Mouse (Mus musculus): ENCODE results near the gene Nrm. TPM values are rescaled to one million over a fixed set of nuclear protein-coding genes. Genes with fewer than 3 reads are reported as not detected.

Nrm gene
- polyA plus RNA-seq, 1 experiment, result 27.0 TPM

GRCm38 (mm10) chr17:35896781-35897643, 35.9 kb downstream of the Nrm start, which contains the start of gene 2310061I04Rik:
TSS of gene 2310061I04Rik (minus strand) at chr17:35897431.
- no peak for DNase-seq (ENCODE audit: low read depth, low spot score)
- WGBS, result under 1% methylated on average over 85 of the region's 86 CpGs

GRCm38 (mm10) chr17:35897644-35898573, 36.8 kb downstream of the Nrm start:
- WGBS, result 33% methylated on average over 23 of the region's 23 CpGs
- no peak for DNase-seq (ENCODE audit: low read depth, low spot score)

- WGBS, result 86% methylated on average over 3 of the region's 3 CpGs
- DNase-seq (ENCODE audit: low read depth, low spot score), result no peak
Measured at GRCm38 (mm10) chr17:35900636-35901035, 39.5 kb downstream of the Nrm start.

DNA sequence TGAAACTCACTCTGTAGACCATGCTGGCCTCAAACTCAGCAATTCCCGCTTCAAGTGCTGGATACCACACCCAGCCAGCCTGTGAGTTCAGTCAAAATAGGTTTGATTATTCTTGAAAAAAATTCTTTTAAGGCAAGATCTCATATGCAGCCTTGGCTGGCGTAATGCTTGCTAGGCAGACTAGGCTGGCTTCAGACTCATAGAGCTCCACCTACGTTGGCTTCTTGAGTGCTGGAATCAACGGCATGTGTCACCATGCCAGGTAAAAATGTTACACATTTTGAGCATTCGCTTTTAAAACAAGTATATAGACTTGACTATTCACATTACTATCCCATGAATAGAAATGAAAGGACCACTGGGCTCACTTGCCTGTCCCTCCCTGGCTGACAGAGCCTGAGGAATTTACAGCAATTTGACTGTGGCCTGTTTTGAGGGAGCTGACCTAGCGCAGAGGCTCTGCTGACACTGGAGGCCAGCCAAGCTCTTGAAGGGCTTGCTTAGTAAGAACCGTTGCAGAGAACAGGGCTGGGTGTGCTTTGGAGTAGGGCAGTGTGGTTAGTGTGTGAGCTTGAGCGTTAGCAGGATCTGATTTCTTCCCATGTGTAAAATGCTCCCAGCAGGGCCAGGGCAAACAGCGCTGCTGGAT, 42.3 kb downstream of the Nrm start:
- 80% methylated on average over 9 of the region's 9 CpGs for WGBS
- DNase-seq (ENCODE audit: low read depth, low spot score), result no peak

- DNase-seq (ENCODE audit: low read depth, low spot score), result no peak
- WGBS, result 88% methylated on average over 4 of the region's 4 CpGs
Measured at GRCm38 (mm10) chr17:35903992-35904355, 42.9 kb downstream of the Nrm start.

DNA sequence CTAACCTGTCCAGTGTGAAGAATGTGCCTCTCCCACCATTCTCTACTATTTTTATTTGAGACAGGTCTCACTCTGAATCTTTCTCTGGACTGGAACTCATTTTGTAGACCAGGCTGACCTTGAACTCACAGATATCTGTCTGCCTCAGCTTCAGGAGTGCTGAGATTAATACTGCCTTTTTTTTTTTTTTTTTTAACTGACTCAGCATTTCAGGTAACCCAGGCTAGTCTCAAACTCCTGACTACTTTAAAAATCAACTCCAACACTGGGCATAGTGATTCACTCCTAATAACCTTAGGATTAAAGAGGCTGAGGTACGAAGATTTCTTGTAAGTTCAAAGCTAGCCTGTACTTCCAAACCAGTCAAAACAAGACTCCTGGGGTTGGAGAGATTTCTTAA, 44.5 kb downstream of the Nrm start:
- no peak for DNase-seq (ENCODE audit: low read depth, low spot score)
- WGBS, result 98% methylated on average over 1 of the region's 1 CpGs

DNA sequence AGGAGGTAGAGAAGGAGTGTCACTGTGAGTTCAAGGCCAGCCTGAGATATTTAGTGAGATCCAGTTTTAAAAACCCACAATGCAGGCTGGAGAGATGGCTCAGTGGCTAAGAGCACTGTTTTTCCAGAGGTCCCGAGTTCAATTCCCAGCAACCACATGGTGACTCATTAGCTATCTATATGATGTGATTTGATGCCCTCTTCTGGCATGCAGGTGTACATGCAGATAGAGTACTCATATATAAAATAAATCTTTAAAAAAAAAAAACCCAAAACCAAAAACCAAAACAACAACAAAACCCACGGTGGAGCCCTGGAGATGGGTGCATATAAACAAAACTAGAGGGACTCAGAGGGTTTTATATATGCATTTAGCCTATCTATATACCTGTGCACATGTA, 46.5 kb downstream of the Nrm start:
- 54% methylated on average over 2 of the region's 2 CpGs for WGBS
- DNase-seq (ENCODE audit: low read depth, low spot score), result no peak

DNA sequence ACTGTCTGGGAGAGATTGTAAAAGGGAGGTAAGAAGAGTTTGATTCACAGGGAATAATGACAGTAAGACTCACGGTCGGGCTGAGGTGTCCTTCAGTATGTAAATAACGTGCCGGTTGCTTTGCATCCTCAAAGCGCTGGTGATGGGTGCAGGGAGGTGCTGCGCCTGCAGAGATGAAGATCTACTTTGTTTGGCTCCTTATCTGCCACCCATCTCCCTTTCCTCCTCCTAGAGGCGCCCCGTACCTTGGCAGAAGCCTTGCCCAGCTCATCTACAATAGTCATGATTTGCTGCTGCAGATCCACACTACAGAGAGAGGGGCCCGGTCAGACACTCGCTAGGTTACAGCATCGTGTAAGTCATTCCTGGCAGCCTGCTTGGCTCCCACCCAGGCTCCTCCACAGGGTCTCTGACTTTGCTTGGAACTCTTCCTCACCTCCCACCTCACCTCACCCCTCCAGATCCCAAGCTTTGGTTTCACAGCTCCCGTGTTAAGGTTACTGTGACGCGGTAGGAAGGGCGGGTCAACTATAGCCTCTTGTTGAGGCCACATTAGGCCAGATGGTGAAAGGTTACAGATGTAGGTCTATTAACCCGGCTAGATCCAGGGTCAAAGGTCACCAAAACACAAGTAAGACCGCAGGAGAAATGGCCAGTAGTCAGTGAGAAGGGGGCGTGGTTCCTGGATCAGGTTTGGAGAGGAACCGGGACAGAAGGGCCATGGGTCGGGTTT, 48.2 kb downstream of the Nrm start:
- 11% methylated on average over 20 of the region's 20 CpGs for WGBS
- peak; percentile 50 for DNase-seq (ENCODE audit: low read depth, low spot score)

DNA sequence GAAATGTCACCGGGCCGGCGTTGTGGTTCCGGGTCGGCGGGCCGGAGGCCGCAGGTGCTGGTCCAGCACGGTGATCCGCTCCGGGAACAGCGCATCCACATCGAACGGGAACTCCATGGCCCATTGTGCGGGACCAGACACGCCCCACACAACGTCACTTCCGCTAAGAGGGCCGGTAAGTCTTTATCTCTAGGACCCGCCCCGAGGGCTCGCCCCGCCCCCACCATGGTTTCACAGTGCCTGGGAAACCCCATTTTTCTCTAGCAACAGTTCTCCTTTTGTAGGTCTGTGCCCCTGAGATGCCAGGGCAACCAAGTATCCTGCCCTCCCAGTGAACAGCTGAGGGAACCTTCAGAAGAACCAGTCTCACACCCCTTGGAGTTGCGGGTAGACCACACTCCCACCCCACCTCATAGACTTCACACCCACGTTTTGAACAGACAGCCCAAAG, 48.8 kb downstream of the Nrm start, which contains the start of gene Atat1:
Gene Atat1, minus strand, starts transcription at position 157 of the 451 bp plus-strand sequence.
- 2% methylated on average over 25 of the region's 25 CpGs for WGBS
- peak; percentile 95 for DNase-seq (ENCODE audit: low read depth, low spot score)

GRCm38 (mm10) chr17:35914975-35915374, 53.9 kb downstream of the Nrm start:
- no peak for DNase-seq (ENCODE audit: low read depth, low spot score)
- WGBS, result 74% methylated on average over 6 of the region's 6 CpGs

Other genes starting within 250 kb of the Nrm start
- not detected in 2 replicates for gene Gm9573, start 234.7 kb upstream of the Nrm start, polyA plus RNA-seq (2012; rRNA removed)
- gene Mucl3, start 217.6 kb upstream of the Nrm start, polyA plus RNA-seq (2012; rRNA removed), result 0.26 TPM in 1 of 2 replicates, not detected in the other
- 20.3 and 25.1 TPM in 2 replicates for gene Vars2, start 193.7 kb upstream of the Nrm start, polyA plus RNA-seq (2012; rRNA removed)
- 30.3 and 31.1 TPM in 2 replicates for gene Gtf2h4, start 187.6 kb upstream of the Nrm start, polyA plus RNA-seq (2012; rRNA removed)
- 39.0 and 48.9 TPM in 2 replicates for gene Ddr1, start 156.7 kb upstream of the Nrm start, polyA plus RNA-seq (2012; rRNA removed)
- 11.4 and 11.6 TPM in 2 replicates for gene Ier3, start 39.6 kb upstream of the Nrm start, polyA plus RNA-seq (2012; rRNA removed)
- gene Flot1, start 38.1 kb upstream of the Nrm start, polyA plus RNA-seq (2012; rRNA removed), result 43.1 and 54.2 TPM in 2 replicates
- gene Tubb5, start 23.0 kb upstream of the Nrm start, polyA plus RNA-seq (2012; rRNA removed), result 271 and 306 TPM in 2 replicates
- gene Mdc1, start 19.8 kb upstream of the Nrm start, polyA plus RNA-seq (2012; rRNA removed), result 4.8 and 7.8 TPM in 2 replicates
- 26.7 and 27.5 TPM in 2 replicates for gene Ppp1r18, start 4.3 kb downstream of the Nrm start, polyA plus RNA-seq (2012; rRNA removed)
- gene Dhx16, start 18.5 kb downstream of the Nrm start, polyA plus RNA-seq (2012; rRNA removed), result 67.2 and 82.6 TPM in 2 replicates
- gene 2310061I04Rik, start 36.1 kb downstream of the Nrm start, polyA plus RNA-seq (2012; rRNA removed), result 76.6 and 84.9 TPM in 2 replicates
- 20.0 and 45.4 TPM in 2 replicates for gene Atat1, start 48.8 kb downstream of the Nrm start, polyA plus RNA-seq (2012; rRNA removed)
- 111 and 131 TPM in 2 replicates for gene Mrps18b, start 55.1 kb downstream of the Nrm start, polyA plus RNA-seq (2012; rRNA removed)
- gene Ppp1r10, start 55.1 kb downstream of the Nrm start, polyA plus RNA-seq (2012; rRNA removed), result 28.7 and 36.9 TPM in 2 replicates
- gene Abcf1, start 108.4 kb downstream of the Nrm start, polyA plus RNA-seq (2012; rRNA removed), result 82.6 and 83.9 TPM in 2 replicates
- 23.6 and 24.7 TPM in 2 replicates for gene Gnl1, start 118.5 kb downstream of the Nrm start, polyA plus RNA-seq (2012; rRNA removed)
- 13.8 and 14.5 TPM in 2 replicates for gene Prr3, start 118.9 kb downstream of the Nrm start, polyA plus RNA-seq (2012; rRNA removed)
- 1.6 and 2.8 TPM in 2 replicates for gene H2-T24, start 159.2 kb downstream of the Nrm start, polyA plus RNA-seq (2012; rRNA removed)
- 386 and 571 TPM in 2 replicates for gene H2-T23, start 171.5 kb downstream of the Nrm start, polyA plus RNA-seq (2012; rRNA removed)
- 59.7 and 67.2 TPM in 2 replicates for gene H2-T22, start 181.4 kb downstream of the Nrm start, polyA plus RNA-seq (2012; rRNA removed)
- gene Gm6034, start 181.6 kb downstream of the Nrm start, polyA plus RNA-seq (2012; rRNA removed), result 0.07 TPM in 1 of 2 replicates, not detected in the other
- 53.0 and 148 TPM in 2 replicates for gene Gm11127, start 197.1 kb downstream of the Nrm start, polyA plus RNA-seq (2012; rRNA removed)

Data from large intestine, adult 2 months (tissue).